Mouse (Mus musculus): ENCODE measurements at regions not wholly inside any gene's neighbourhood (a gene's known extent, or its start where the extent isn't known, plus 50 kb on each side); places are given as distances from the start of the nearest gene placed in this dataset.

DNA sequence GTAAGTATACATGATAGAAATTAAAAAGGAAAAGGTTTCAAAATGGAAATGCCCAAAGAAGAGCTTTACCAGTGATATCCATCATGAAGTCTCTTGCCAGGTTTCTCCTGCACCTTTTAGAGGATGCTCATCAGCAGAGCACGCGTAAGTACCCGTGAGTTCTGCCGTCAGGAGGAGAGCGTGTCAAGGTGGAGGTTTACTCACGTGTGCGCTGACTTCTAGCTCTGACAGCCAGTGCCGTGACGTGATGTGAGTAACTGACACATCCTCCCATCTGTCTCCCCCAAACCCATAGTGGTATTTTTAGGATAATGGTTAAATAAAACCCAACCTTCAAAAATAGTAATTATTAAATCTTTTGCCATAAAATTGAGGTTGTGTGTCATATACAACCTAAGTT, 55.3 kb downstream of the Adra2a start:
- WGBS: 86% methylated on average over 9 of the region's 9 CpGs
- Histone ChIP-seq H3K4me3 (replicated peaks; ENCODE audit: control insufficient read depth, low read depth, low read length) (no peak overlapping the region), H3K4me1 (ENCODE audit: control insufficient read depth, insufficient read depth, low read length) (no peaks in the 10 kb centered on the region; the same call in 1 of the 2 replicates), H3K27ac (ENCODE audit: control insufficient read depth, insufficient read depth, low read depth, low read length, poor library complexity) (no peak overlapping the region)
- no peak for TF ChIP-seq POLR2A (IDR thresholded peaks at IDR 0.05; ENCODE audit: borderline replicate concordance, control insufficient read depth, low read depth, low read length)
- TF ChIP-seq CTCF (IDR thresholded peaks at IDR 0.05; ENCODE audit: control insufficient read depth, insufficient read depth, low read length): no peak

DNA sequence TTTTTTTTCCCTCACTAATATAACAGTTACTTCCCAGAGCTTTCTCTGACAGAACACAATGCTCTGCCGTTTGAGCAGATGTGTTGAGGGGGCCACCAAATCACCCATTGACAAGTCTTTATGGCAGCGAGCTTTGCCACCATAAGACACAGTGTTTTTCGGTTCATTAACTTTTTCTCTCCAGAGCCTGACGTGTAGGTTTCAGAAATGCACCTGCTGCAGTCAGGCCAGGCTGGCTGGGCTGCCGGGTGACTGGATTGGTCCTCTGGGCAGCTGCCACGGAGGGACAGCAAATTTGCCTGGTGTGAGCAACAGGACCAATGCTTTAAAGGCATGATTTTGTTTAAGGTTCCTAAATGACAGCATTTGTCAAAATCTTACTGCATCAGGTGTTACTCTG, 55.8 kb downstream of the Adra2a start:
- no peak overlapping the region for H3K27ac ChIP-seq (ENCODE audit: control insufficient read depth, insufficient read depth, low read depth, low read length, poor library complexity)
- H3K4me1 ChIP-seq (ENCODE audit: control insufficient read depth, insufficient read depth, low read length): no peaks in the 10 kb centered on the region; the same call in 1 of the 2 replicates
- TF ChIP-seq POLR2A (IDR thresholded peaks at IDR 0.05; ENCODE audit: borderline replicate concordance, control insufficient read depth, low read depth, low read length) (no peak), CTCF (IDR thresholded peaks at IDR 0.05; ENCODE audit: control insufficient read depth, insufficient read depth, low read length) (no peak)
- H3K4me3 ChIP-seq (replicated peaks; ENCODE audit: control insufficient read depth, low read depth, low read length): no peak overlapping the region
- 69% methylated on average over 6 of the region's 6 CpGs for WGBS

DNA sequence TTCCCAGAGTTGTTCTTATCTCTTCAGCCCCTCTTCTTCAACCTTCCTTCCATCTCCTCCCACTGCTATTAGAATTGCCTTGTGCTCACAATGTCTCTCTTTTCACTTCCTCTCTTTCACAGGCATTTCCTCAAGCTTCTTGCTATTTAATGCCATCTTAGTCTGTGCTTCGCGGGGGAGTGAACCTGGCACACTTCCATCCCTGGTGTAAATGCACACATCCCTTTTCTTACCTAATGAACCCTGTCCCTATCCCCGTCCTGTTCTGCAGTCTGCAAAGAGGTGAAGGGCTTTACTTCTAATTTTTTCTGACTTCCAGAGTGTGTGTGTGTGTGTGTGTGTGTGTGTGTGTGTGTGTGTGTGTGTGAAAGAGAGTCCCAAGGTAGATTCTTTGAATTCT, 62.6 kb downstream of the Adra2a start:
- Histone ChIP-seq H3K4me3 (replicated peaks; ENCODE audit: control insufficient read depth, low read depth, low read length) (no peak overlapping the region), H3K27ac (ENCODE audit: control insufficient read depth, insufficient read depth, low read depth, low read length, poor library complexity) (no peak overlapping the region), H3K4me1 (ENCODE audit: control insufficient read depth, insufficient read depth, low read length) (no peaks in the 10 kb centered on the region; the same call in 1 of the 2 replicates)
- TF ChIP-seq CTCF (IDR thresholded peaks at IDR 0.05; ENCODE audit: control insufficient read depth, insufficient read depth, low read length) (no peak), POLR2A (IDR thresholded peaks at IDR 0.05; ENCODE audit: borderline replicate concordance, control insufficient read depth, low read depth, low read length) (no peak)
- WGBS: 2% methylated on average over 3 of the region's 3 CpGs

DNA sequence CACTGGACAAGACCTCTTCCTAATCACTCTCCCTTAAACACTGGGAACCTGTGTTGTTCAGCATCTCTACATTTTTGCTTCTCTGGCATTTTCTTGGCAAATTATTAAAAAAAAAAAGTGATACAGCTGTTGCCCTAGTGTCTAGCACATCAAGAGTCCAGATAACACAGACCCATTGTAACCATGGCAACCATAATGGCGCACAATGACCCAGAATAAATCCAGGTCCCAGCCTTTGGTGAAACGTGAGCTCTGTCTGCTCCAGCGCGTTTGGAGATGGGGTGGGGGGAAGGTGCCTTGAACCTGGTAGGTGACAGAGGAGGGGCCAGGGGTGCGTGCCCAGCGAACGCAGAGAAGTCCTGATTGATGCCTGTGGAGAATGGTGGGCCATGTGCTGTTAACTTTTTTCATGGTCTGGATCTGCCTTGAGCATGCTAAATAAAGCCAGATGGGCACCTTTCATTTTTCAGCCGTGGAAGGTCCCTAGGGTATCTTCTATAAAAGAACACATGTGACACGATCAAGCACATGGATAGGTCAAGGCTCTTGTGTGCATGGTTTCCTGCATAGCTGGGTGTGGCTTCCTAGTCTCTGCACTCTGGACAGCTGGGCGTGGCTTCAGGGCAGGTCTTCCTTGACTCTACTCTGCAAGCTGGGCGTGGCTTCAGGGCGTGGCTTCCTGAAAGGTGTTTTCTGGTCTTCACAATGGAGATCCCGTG, 63.3 kb downstream of the Adra2a start:
- Histone ChIP-seq H3K4me1 (ENCODE audit: control insufficient read depth, insufficient read depth, low read length) (no peaks in the 10 kb centered on the region; the same call in 1 of the 2 replicates), H3K27ac (ENCODE audit: control insufficient read depth, insufficient read depth, low read depth, low read length, poor library complexity) (no peak overlapping the region), H3K4me3 (replicated peaks; ENCODE audit: control insufficient read depth, low read depth, low read length) (no peak overlapping the region)
- WGBS: 59% methylated on average over 13 of the region's 13 CpGs
- TF ChIP-seq POLR2A (IDR thresholded peaks at IDR 0.05; ENCODE audit: borderline replicate concordance, control insufficient read depth, low read depth, low read length) (no peak), CTCF (IDR thresholded peaks at IDR 0.05; ENCODE audit: control insufficient read depth, insufficient read depth, low read length) (no peak)

DNA sequence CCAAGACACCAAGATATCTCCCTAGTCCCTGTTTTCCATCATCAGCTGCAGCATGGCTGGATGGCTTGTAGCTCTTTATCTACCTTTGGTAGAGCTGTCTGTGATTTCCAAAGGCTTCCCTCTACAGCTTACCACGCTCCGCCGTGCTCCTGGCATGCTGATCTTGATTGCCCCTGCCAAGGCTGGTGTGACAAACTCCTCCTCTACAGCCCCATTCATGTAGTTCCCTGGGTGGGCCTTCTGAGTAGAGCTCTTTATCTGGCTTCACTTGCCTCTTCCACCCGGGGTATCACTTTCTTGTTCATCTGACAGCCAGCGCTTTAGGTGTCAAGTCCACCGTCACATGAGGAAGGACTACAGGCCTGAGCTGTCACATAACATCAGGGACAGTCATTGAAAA, 66.1 kb downstream of the Adra2a start:
- Histone ChIP-seq H3K27ac (ENCODE audit: control insufficient read depth, insufficient read depth, low read depth, low read length, poor library complexity) (no peak overlapping the region), H3K4me1 (ENCODE audit: control insufficient read depth, insufficient read depth, low read length) (peaks cover 3% of the 10 kb centered on the region), H3K4me3 (replicated peaks; ENCODE audit: control insufficient read depth, low read depth, low read length) (no peak overlapping the region)
- WGBS: 88% methylated on average over 6 of the region's 6 CpGs
- TF ChIP-seq POLR2A (IDR thresholded peaks at IDR 0.05; ENCODE audit: borderline replicate concordance, control insufficient read depth, low read depth, low read length) (no peak), CTCF (IDR thresholded peaks at IDR 0.05; ENCODE audit: control insufficient read depth, insufficient read depth, low read length) (no peak)

DNA sequence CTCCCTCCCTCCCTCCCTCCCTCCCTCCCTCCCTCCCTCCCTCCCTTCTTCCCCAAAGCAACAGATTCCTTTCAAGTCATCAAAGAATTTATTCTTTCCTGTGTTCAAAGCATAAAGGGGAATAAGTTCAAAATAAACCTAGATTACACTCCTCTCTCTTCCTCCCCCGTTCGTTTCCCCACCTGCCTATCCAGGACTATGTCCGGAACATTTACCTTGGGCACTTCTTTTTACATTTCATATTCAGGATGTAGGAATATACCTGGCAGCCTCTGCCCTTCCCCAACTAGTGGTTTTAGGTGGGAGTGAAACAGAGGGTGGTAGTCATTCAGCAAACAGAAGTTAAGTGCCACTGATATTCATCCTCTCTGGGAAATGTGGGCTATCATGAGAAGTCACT, 68.7 kb downstream of the Adra2a start:
- peaks cover 6% of the 10 kb centered on the region for H3K4me1 ChIP-seq (ENCODE audit: control insufficient read depth, insufficient read depth, low read length)
- WGBS: 49% methylated on average over 3 of the region's 3 CpGs
- no peak for TF ChIP-seq CTCF (IDR thresholded peaks at IDR 0.05; ENCODE audit: control insufficient read depth, insufficient read depth, low read length)
- TF ChIP-seq POLR2A (IDR thresholded peaks at IDR 0.05; ENCODE audit: borderline replicate concordance, control insufficient read depth, low read depth, low read length): no peak
- no peak overlapping the region for H3K4me3 ChIP-seq (replicated peaks; ENCODE audit: control insufficient read depth, low read depth, low read length)
- H3K27ac ChIP-seq (ENCODE audit: control insufficient read depth, insufficient read depth, low read depth, low read length, poor library complexity): no peak overlapping the region

DNA sequence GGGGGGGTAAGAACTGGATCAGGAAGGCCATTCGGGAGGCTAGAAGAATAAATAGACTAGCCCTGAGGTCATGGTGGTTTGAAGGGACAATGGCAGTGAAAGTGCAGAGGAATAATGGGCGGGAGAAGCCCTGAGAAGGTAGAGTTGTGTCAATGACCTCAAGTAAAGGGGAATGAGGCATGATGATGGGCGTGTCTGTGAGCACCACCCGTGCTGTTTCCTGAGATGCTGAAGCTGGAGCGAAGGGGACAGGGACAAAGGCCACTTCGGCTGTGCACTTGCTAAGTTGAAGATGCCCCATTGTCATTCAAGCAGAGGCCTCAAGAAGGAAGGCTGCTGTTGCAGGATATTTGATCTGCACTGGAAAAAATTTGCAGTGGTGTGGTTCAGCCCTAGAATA, 69.5 kb downstream of the Adra2a start:
- WGBS: 69% methylated on average over 6 of the region's 6 CpGs
- Histone ChIP-seq H3K27ac (ENCODE audit: control insufficient read depth, insufficient read depth, low read depth, low read length, poor library complexity) (no peak overlapping the region), H3K4me3 (replicated peaks; ENCODE audit: control insufficient read depth, low read depth, low read length) (no peak overlapping the region), H3K4me1 (ENCODE audit: control insufficient read depth, insufficient read depth, low read length) (peaks cover 6% of the 10 kb centered on the region)
- TF ChIP-seq CTCF (IDR thresholded peaks at IDR 0.05; ENCODE audit: control insufficient read depth, insufficient read depth, low read length) (no peak), POLR2A (IDR thresholded peaks at IDR 0.05; ENCODE audit: borderline replicate concordance, control insufficient read depth, low read depth, low read length) (no peak)

DNA sequence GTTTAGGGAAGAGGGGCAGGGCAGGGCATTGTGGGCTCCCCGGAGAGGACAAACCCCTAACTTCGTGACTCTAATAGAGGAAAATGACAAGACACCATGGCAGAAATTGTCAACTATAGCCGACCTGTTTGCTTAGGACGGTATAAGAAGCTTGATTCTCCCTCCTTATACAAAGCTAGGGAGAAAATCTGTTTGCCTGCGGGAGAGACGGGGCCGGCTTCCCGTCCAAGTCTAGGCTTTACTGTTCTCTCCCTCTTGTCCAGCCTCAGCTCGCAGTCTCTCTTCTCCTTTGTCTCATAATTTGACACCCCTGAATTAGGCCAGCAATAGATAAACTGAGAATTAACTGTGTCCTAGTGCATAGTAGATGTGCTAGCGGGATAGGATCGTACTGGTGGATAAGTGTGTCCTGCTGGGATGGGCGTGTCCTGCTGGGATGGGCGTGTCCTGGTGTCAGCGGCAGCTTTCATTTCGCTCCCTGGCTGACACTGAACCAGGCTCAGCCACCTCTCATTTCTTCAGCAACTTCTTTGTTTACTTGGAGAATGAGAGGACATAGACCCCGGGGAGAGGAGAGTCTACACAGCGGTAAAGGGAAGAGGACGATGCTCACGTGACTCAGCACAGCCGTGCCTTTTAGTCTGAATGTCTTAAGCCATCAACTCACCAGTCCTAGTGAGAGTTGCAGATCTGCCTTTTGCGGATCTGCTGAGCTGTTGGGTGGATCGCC, 70.8 kb downstream of the Adra2a start:
- 14% methylated on average over 22 of the region's 22 CpGs for WGBS

More for the DNA sequence above, 70.8 kb downstream of the Adra2a start:
- Histone ChIP-seq H3K4me3 (replicated peaks; ENCODE audit: control insufficient read depth, low read depth, low read length) (peak overlapping the region; percentile 71), H3K4me1 (ENCODE audit: control insufficient read depth, insufficient read depth, low read length) (peaks cover 6% of the 10 kb centered on the region), H3K27ac (ENCODE audit: control insufficient read depth, insufficient read depth, low read depth, low read length, poor library complexity) (no peak overlapping the region)
- TF ChIP-seq CTCF (IDR thresholded peaks at IDR 0.05; ENCODE audit: control insufficient read depth, insufficient read depth, low read length) (no peak), POLR2A (IDR thresholded peaks at IDR 0.05; ENCODE audit: borderline replicate concordance, control insufficient read depth, low read depth, low read length) (no peak)
